Mouse (Mus musculus) neural tube, embryonic 15.5 days (tissue): ENCODE results near the gene Pcca. TPM values are rescaled to one million over a fixed set of nuclear protein-coding genes. Genes with fewer than 3 reads are reported as not detected.

Experiments used
- ATAC-seq: fragments of 200-750 bp; cut with Nextera tagmentation; 2 replicates; pipeline ENCODE4 v1.8.0; 2017; ENCODE audit warnings: mild to moderate bottlenecking, moderate TSS enrichment, moderate library complexity; ENCODE audit not compliant: low FRiP score
- H3K27ac ChIP-seq: fragments of 300-500 bp; sonication (generic); replicated peaks from 2 replicates; pipeline ENCODE4 v1.5.1; 2015; ENCODE audit warnings: mild to moderate bottlenecking, inconsistent platforms
- H3K27me3 ChIP-seq: fragments of 300-500 bp; sonication (generic); replicated peaks from 2 replicates; pipeline ENCODE4 v1.6.1; 2015; ENCODE audit warnings: inconsistent platforms
- H3K36me3 ChIP-seq: fragments of 300-500 bp; sonication (generic); 2 replicates; pipeline ENCODE4 v1.6.1; 2015; ENCODE audit warnings: inconsistent platforms
- H3K4me1 ChIP-seq: fragments of 300-500 bp; sonication (generic); 2 replicates; pipeline ENCODE4 v1.6.1; 2015; ENCODE audit warnings: inconsistent platforms
- H3K4me2 ChIP-seq: fragments of 300-500 bp; sonication (generic); 2 replicates; pipeline ENCODE4 v1.6.1; 2015; ENCODE audit warnings: inconsistent platforms, mild to moderate bottlenecking, moderate library complexity
- H3K4me3 ChIP-seq: fragments of 300-500 bp; sonication (generic); replicated peaks from 2 replicates; pipeline ENCODE4 v1.5.1; 2015; ENCODE audit warnings: mild to moderate bottlenecking, inconsistent platforms
- H3K9ac ChIP-seq: fragments of 300-500 bp; sonication (generic); replicated peaks from 2 replicates; pipeline ENCODE4 v1.6.1; 2015; ENCODE audit warnings: mild to moderate bottlenecking, inconsistent platforms
- H3K9me3 ChIP-seq: fragments of 300-500 bp; sonication (generic); replicated peaks from 2 replicates; pipeline ENCODE4 v1.6.1; 2016; ENCODE audit warnings: inconsistent platforms
- WGBS: fragments of 180-500 bp; shearing (Covaris S2); methylation state at CpG from one replicate; pipeline ENCODE4 v1.1.7; 2015; ENCODE audit warnings: mixed read lengths; 5-methylcytosine and 5-hydroxymethylcytosine counted together
- polyA plus RNA-seq: library from polyadenylated mRNA; unstranded; fragments of >200 nt; fragmentation: Nextera tagmentation; extraction: Ambion mirVana; gene quantifications from 2 replicates; pipeline ENCODE4 v1.2.1, GENCODE M21; 2015

Gene Pcca
- polyA plus RNA-seq, 1 experiment from 2014 or later = 27.5 TPM

DNA sequence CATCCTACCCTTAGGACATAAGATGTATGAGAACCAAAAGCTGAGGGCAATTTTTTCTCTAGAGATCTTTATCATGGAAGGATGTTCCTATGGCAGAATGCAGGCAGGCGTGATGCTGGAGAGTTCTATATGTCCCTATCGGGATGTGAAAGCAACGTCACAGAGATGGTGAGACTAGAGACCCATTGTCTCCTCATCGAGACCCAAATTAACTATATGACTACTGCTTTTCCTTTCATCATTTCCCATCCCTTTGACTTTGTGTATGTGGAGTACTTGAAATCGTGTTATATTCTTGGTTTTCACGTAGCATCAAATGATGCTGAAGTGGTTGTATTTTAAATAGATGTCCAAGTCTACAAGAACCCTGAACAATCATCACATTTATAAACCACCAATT lies 379.5 kb downstream of the Pcca start, which contains the start of gene Ggact:
Gene Ggact (minus strand): TSS at position 101 of the 400 bp plus-strand sequence.
- Histone ChIP-seq H3K9ac (peak within 1 kb of the TSS; percentile 58), H3K36me3 (peaks cover 3% of the 10 kb centered on the region; the same call in 1 of the 2 replicates), H3K9me3 (no peaks in the 10 kb centered on the region), H3K4me2 (peak within 1 kb of the TSS; percentile 98), H3K4me1 (peaks cover 14% of the 10 kb centered on the region; the same call in 1 of the 2 replicates), H3K27ac (0 out of 2 replicates have a peak within 1 kb of the TSS, but pooled peaks have one; percentile 18), H3K4me3 (peak within 1 kb of the TSS; percentile 68), H3K27me3 (peaks cover 20% of the 10 kb centered on the region)
- no peak for ATAC-seq
- WGBS = 83% methylated on average over 6 of the region's 6 CpGs

DNA sequence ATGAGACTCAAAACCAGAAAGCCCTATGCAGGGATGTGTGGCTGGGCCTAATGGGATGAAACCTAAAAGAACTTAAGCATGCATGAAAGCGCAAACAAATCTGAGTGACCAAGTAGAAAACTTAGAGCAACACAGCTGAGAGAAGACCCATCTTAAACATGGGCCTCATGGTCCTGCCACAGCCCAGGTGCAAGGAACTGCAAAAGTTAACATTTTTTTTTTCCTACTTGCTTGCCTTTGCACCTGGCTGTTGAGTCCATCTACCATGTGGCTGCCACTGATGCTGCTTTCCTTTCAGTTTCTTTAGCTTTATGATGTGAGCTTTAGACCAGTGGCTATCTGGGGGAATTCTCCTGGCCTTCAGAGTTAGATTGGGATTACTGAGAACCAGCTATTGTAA lies 383.6 kb downstream of the Pcca start:
- H3K27ac ChIP-seq = no peak overlapping the region
- H3K9ac ChIP-seq = no peak overlapping the region
- H3K9me3 ChIP-seq = no peaks in the 10 kb centered on the region
- peaks cover 9% of the 10 kb centered on the region; the same call in 1 of the 2 replicates for H3K36me3 ChIP-seq
- peaks cover 10% of the 10 kb centered on the region; the same call in 1 of the 2 replicates for H3K4me1 ChIP-seq
- peaks cover 13% of the 10 kb centered on the region for H3K27me3 ChIP-seq
- no peak overlapping the region for H3K4me2 ChIP-seq
- H3K4me3 ChIP-seq = no peak overlapping the region
- 97% methylated on average over 1 of the region's 1 CpGs for WGBS
- ATAC-seq = no peak

DNA sequence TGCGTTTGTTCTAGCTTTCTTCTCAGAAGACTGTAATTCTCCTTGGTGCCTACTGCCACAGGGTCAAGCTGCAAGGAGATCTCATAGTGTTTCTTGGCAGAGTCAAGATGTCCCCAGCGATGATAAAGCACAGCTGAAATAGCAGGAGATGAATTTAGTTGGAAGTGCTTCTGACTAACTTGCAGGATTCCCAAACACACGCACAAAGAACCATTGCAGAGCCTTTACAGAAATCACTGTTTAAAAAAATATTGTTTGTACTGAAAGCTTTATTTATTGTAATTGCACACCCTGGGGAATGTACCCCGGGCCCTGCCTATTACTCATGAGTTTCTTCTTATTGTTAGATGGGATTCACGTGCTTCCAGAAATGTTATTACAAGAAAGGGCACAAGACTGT lies 385.9 kb downstream of the Pcca start:
- Histone ChIP-seq H3K9ac (no peak overlapping the region), H3K4me1 (no peaks in the 10 kb centered on the region), H3K27ac (0 out of 2 replicates have a peak overlapping the region, but pooled peaks have one; percentile 35), H3K9me3 (no peaks in the 10 kb centered on the region), H3K4me2 (no peak overlapping the region), H3K27me3 (no peaks in the 10 kb centered on the region), H3K36me3 (peaks cover 9% of the 10 kb centered on the region; the same call in 1 of the 2 replicates), H3K4me3 (no peak overlapping the region)
- ATAC-seq = no peak
- 67% methylated on average over 5 of the region's 5 CpGs for WGBS

DNA sequence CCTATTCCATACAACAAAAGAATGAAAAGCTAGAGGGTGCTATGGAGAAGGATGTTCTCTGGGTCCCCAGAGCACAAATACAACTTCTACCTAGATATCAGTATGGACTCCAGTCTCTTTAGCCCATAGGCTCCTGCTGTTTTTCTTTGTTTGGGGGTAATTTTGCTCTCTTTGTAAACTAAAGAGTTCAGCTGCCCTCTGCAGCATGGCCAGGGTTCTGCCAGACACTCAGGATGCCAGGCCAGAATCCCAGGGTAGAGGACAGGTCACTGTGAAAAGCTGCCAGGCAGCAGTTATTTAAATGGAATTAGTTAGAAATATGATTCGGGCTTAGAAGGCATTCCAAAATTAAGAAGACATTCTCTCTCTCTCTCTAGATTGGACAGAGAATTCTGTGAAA lies 402.3 kb downstream of the Pcca start:
- Histone ChIP-seq H3K36me3 (peaks cover 23% of the 10 kb centered on the region), H3K27me3 (no peaks in the 10 kb centered on the region), H3K27ac (no peak overlapping the region), H3K4me1 (no peaks in the 10 kb centered on the region), H3K4me2 (no peak overlapping the region), H3K9ac (no peak overlapping the region), H3K9me3 (no peaks in the 10 kb centered on the region), H3K4me3 (no peak overlapping the region)
- ATAC-seq = no peak
- WGBS = 92% methylated on average over 1 of the region's 1 CpGs

Other genes with a start within 250 kb of the Pcca start
- 0.14 and 0.60 TPM in 2 replicates for gene Gm5089, start 83.2 kb upstream of the Pcca start, polyA plus RNA-seq
- 3.9 and 6.2 TPM in 2 replicates for gene Zic5, start 68.6 kb upstream of the Pcca start, polyA plus RNA-seq
- gene Zic2, start 58.9 kb upstream of the Pcca start, polyA plus RNA-seq = 5.1 and 6.8 TPM in 2 replicates
- 0.23 and 0.27 TPM in 2 replicates for gene Gm10837, start 43.7 kb upstream of the Pcca start, polyA plus RNA-seq